Mouse (Mus musculus): Measurements from ENCODE around the gene Rab7.
"Not testable (repeated sequence)": the region's sequence is repeated elsewhere in the genome, so short reads cannot be mapped to it uniquely, and the experiment has no call there.

Gene Rab7

DNA sequence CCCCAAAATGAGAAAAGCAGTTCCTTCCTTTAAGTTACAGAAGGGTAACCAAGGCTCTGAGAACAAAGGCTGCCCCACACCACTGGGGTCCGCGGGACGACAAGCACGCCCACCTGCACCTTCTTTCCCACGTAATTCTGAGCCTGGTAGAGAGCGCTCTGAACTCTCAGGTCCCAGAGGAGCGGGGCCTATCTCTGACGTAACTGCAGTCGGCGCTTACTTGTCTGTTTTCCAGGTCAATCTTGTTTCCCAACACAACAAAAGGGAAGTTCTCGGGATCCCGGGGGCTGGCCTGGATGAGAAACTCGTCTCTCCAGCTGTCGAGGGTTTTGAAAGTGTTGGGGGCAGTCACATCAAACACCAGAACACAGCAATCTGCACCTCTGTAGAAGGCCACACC, 40.3 kb downstream of the Rab7 start:
- CTCF ChIA-PET, result not testable (repeated sequence)

DNA sequence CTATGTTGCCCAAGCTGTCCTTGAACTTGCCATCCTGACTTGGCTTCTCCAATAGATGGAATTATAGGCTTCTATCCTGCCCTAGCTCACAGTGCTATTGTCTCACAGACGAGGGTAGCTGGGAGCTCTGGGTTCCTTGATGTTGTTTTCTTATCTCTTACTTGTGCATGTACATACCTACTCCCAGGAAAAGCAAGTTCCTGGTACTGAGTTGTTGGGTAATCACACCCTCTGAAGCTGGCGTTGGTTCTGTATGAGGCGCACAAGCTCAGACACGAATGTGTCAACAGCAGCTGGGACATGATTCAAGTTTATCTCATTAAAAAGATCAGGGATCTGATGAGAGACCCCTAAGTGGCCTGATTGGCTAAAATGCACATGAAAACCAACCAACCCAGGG, 41.6 kb downstream of the Rab7 start:
- CTCF ChIA-PET, result no interaction called here

DNA sequence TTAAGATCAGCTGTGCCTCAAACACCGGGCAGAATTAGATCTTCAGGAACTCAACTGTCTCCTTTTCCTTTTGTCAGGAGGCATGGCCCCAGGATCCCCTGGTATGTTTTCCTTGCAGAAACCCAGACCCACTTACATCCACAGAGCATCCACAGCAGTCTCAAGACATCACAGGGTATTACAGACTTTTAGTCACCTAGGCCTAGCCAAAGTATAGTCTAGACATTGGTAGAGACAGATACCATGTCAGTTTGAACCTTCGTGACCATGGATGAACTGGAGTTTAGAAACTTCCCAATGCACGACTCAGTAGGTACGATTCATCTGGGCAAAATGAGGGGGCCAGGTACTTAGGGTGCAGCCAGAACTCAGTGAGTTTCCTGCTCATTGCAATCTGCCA, 46.7 kb downstream of the Rab7 start:
- CTCF ChIA-PET, result no interaction called here

DNA sequence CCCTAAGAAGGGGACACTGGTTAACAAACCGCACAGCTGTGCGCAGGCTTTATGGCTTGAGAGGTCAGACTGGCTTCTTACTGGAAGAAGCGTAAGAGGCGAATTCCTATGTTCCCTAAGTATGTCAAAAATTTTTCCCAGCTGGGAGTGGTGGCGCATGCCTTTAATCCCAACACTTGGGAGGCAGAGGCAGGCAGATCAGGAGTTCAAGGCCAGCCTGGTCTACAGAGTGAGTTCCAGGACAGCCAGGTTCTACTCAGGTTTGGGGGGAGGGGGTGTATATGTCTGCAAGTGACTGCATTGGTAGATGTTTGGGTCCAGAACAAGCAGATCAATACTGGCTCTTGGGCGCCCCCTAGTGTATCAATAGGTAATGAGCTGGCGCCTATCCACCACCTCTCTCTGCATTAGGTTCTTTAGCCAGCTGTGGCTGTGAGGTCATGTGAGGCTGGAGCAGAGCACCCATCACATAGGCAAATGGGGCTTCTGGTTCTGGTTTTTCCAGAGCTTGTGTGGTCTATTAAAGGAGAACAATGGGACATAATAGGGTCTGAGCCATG, 47.3 kb downstream of the Rab7 start:
- CTCF ChIA-PET, result no interaction called here

DNA sequence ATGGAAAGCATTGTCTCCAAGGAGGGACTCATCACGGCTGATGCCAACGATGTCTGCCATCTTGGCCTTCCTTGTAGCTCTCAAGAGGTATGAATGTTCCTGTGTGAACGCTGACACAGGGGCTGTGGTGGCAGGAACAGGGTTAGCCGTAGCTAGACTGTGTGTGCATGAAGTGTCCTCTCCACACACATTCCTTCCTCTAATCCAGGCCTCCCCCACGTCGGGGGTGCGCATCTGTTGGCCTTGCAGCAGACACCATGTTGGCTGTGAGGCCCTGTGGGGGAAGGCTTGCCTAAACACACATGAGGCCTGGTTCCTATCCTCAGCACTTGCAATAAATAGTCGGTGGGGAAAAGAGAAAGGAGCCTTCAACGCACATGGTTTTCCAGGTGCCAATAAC, 48.5 kb downstream of the Rab7 start:
- CTCF ChIA-PET, result interaction anchor here (0.7 kb wide), 1 partner anchor 222 kb away, joined by 4 read pairs; no protein-coding TSS in a partner anchor

DNA sequence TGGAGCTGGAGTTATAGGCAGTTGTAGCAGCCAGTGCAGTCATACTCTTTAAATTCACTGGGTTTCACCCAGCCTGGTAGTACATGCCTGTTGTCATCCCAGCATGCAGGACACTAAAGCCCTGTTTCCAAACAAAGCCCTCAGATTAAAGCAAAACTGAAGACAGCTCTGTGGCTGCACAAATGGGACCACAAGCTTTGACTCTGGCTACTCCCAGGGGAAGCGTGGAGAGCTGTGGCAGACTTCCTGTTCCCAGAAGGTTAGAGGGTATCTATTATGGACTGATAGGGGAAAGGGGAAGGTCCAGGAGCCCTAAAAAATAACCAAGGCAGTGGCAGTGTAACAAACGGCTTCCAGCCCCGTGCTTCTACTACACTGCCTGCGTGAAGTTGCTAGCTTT, 49.6 kb downstream of the Rab7 start:
- CTCF ChIA-PET, result interaction anchor here (0.6 kb wide), 1 partner anchor 76 kb away, joined by 3 read pairs; no protein-coding TSS in a partner anchor

DNA sequence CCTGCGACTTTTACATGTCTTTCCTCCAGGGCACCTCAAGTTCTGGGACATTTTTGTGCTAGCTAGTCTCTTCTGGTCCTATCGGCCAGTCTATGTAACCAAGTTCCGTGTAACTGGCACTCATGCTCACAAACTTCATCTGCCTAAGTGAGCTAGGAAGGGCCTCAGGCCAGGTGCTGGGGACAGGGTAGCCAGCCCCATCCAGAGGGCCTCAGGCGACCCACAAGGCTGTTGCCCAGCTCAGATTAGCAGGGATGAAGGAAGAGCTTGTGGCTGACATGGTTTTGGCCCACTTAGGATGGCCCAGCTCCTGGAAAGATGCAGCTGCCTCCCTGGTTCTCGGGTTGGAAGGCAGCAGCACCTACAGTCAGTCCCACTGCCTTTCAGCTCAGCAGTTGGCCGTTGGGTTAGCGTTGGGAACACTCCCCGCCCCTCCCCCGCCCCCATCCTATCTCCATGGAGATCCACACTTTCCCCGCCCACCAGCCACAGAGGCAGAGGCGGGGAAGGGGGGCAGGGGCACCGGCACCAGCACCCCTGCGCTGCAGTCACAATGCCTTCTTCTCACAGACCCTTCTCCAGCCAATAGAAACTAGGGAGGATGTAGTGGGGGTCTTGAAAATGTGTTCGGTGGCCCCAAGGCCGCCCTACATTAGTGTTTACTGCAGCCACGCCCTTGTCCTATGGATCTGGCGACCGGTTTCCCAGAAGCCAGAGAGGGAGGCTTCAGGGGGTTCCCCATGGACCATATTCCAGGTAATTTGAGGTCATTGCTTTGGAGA, 51.1 kb downstream of the Rab7 start:
- CTCF ChIA-PET, result no interaction called here

DNA sequence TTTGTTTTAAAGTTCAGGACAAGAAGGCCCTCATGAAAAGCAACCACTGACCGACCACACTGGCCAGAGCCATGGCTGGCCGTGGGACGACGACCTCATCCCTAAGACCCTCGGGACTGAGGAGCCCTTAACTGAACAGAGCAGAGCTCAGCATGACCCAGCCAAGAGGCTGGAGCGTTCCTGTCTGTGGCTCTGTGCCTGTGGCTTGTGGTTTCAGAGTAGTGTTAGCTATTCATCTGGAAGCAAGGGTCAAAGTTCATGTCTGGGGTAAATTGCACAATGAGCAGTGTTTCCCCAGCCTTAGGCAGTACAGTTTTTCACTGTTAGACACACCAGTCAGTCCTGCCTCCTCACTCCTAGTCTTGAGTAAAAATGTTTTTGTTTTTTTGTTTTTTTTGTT, 52.3 kb downstream of the Rab7 start:
- CTCF ChIA-PET, result interaction anchor here (0.7 kb wide), 1 partner anchor 121 kb away, joined by 6 read pairs; no protein-coding TSS in a partner anchor

DNA sequence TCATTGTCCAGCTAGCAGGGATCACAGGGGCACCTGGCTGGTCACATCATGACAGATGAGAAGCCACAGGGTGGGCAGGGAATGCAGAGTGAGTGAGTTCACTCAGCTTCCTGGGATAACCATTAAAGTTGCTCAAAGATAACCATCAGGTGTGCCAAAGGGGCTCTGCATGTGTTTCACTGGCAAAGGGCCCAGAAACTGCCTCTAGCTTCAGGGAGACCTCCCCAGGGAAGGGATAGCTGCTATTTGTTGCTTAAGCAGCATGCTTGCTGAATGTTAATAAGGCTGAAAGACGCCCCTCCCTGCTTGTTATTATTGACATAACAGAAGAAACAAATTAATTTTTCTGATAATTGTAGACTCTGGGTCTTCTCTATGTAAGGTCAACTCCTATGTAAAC, 53.2 kb downstream of the Rab7 start:
- CTCF ChIA-PET, result no interaction called here

DNA sequence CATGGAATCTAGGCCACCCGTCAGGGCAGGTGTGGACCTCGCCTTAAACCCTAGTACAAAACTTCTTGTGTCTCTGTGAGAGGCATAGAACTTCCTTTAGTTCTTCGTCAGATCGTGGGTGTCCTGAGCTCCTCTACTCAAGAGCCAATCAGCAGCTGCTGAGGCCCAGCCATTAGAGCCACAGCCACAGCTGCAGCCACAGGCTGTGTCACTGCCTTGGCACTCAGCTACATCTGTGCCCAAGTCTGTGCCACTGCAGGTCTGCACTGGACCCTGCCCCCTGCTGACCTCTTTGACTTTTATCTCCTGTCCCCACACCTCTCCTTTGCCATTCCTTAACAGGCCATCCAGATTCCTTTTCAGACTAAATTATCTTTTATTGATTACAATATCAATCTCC, 53.9 kb downstream of the Rab7 start:
- CTCF ChIA-PET, result no interaction called here

DNA sequence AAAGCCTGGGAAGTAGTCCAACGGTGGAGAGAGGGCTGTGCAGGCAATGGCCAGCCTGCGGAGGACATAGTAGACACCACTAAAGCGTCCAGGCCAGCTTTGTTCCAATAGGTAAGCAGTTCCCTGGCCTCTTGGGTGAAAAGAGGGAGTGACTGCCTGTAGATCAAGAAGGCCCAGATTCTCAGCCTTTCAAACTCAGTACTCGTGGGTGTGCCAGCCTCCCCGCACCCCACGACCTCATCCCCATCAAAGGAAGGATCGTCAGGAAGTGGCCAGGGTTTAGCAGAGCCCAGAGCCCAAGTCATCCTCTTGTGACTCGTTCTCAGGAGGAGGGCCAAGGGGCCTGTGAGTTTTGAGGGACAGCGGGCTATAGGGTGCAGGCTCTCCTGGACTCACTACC, 62.6 kb downstream of the Rab7 start:
- CTCF ChIA-PET, result interaction anchor here (0.6 kb wide), 1 partner anchor 212 kb away, joined by 15 read pairs; no protein-coding TSS in a partner anchor

DNA sequence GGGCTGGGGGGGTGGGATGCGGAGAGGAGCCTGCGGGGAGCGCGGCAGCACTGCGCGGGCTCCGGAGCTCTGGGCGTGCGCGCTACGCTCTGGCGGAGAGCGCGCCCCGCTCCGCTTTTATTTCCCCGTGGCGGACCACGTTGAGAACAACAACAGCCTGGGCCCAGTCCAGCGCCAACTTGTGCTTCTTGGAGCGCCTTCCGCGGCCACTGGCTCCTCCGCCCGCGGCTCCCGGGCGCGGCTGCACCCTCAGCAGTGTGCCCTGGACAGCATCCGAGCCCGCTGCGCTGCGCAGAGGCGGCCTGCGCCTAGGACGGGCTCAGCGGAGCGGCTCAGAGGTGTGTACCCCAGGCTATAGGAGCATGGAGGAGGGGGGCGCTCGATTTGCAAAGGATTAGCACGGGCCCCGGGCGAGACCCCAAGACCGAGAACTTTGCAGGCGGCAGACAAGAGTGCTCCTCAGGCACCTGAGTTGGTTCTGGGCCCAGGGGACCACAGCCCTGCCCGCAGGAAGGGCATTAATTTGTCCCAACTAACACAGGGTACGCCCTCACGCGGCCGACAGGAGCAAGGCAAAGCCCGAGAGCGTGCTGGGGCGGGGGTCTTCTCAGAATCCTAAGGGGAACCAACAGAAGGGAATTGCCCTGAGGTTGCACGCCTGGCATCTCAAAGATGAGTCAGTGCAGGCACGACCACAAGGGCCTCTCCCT, 63.4 kb downstream of the Rab7 start, which contains the start of gene H1fx:
H1fx (minus strand) TSS at position 91 of the 710 bp plus-strand sequence.
- CTCF ChIA-PET, result no interaction called here

DNA sequence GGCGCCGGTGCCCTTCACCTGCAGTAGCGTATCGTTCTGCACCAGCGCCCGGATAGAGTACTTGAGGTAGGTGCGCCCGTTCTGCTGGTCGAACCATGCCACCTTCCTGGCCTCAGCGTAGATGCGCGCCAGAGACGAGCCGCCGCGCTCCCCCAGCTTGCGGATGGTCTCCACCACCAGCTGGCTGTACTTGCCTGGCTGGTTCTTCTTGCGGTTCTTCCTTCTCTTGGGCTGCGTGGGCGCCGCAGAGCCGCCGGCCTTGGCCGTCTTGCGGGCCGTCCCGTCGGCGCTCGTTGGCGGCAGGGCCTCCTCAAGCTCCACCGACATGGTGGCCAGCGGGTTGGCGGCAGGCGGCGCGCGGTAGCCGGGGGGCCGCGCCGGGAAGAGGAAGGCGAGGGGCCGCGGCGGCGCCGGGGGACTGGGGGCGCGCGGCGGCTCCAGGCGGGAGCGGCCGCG, 64.0 kb downstream of the Rab7 start:
- CTCF ChIA-PET, result no interaction called here

DNA sequence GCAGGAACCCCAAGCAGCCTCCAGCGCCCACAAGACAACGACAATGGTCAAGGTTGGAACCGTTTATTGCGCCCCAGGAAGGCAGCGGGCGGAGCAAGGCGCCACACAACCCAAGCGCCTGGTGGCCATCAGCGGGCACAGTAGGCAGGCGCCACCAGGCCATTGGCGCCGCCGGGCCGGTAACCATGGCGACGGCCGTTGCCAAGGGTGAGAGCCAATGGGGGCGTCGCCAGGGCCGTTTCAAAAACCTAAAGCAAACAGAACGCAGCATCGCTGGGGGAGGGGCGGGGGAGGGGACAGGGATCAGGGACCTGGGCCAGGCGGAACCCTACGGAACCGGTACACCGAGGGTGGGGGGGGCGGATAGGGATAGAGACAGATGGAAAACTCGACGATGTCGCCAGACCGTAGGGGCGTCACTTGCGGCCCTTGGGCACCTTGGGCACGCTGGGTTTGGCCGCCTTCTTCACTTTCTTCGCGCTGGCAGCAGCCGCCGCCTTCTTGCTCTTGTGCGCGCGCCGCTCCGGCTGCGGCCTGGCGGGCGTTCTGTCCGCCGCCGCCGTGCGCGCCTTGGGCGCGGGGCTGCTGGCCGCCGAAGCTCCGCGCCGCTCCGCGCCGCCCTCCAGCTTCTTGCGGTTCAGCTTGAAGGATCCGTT, 64.6 kb downstream of the Rab7 start:
- CTCF ChIA-PET, result no interaction called here

DNA sequence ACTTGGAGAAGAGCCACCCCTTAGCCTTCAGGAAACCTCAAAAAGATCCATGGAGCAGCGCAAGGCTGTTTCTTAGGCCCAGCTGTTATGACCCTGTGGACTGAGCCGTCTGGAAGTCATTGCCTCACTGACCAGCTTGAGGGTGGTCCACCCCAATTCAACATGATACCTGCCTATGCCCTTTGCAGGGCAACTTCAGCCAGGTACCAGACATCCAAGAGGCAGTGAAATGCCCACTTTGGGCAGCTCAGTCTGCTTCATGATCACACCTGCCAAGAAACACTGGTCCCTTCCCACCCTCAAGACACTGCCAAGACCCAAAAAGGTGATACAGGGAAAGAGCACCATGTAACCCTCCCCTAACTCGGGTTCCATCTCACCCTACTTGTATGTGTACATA, 65.3 kb downstream of the Rab7 start:
- CTCF ChIA-PET, result no interaction called here

DNA sequence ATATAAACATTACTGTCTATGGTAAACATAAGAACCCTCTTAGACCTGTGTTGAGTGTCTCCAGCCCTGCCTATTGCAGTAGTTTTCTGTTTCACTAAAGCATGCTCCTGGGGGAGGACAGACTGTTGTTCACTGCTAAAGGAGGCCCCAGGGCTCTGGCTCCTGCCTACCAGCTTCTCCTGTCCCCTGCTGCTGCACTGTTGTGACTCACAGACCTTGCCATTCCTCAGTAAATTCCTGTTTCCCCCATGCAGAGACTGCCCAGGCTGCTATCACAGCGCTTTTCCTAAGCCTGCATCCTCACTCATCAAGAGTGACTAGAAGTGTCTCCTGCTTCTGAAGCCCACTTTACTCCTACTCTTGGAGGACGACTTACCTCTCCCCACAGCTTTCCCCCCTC, 75.0 kb downstream of the Rab7 start:
- CTCF ChIA-PET, result no interaction called here

DNA sequence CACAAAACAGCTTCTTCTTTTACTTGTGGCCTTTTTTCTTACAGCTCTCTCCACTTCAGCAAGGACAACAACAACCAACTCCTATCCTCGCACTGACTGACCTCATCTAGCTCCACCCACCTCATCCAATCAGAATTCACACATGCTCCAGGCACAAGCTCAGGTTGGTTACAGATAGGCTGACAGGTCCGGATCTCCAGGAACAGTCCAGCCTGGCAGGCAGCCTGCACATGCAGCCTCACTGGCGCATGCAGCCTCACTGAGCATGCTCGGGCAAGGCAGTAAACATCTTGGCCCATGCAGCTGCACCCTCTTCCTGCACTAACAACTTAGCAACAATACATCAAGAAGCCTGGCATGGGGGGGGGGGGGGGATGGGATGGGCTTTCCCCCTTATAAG, 82.6 kb downstream of the Rab7 start:
- CTCF ChIA-PET, result not testable (repeated sequence)

All from spleen, embryonic (tissue).